Mouse (Mus musculus) intestine, embryonic 16.5 days (tissue): ENCODE data around the gene Tnrc6c. TPM values are rescaled to one million over a fixed set of nuclear protein-coding genes. Genes with fewer than 3 reads are reported as not detected.

Experiments used
- ATAC-seq: fragments of 200-750 bp; cut with Nextera tagmentation; 2 replicates; pipeline ENCODE4 v1.8.0; 2017; ENCODE audit warnings: moderate TSS enrichment, moderate library complexity
- H3K27ac ChIP-seq: fragments of 300-500 bp; sonication (generic); 2 replicates; pipeline ENCODE4 v1.5.1; 2014; ENCODE audit warnings: mild to moderate bottlenecking, low read length
- H3K27me3 ChIP-seq: fragments of 300-500 bp; sonication (generic); replicated peaks from 2 replicates; pipeline ENCODE4 v1.6.1; 2014; ENCODE audit warnings: low read length, control low read depth, mixed read lengths; ENCODE audit not compliant: control insufficient read depth, insufficient read depth
- H3K36me3 ChIP-seq: fragments of 300-500 bp; sonication (generic); 2 replicates; pipeline ENCODE4 v1.6.1; 2014; ENCODE audit warnings: low read length, control low read depth; ENCODE audit not compliant: control insufficient read depth, insufficient read depth
- H3K4me1 ChIP-seq: fragments of 300-500 bp; sonication (generic); 2 replicates; pipeline ENCODE4 v1.6.1; 2014; ENCODE audit warnings: low read length, control low read depth, mixed read lengths; ENCODE audit not compliant: control insufficient read depth, insufficient read depth
- H3K4me2 ChIP-seq: fragments of 300-500 bp; sonication (generic); 2 replicates; pipeline ENCODE4 v1.6.1; 2014; ENCODE audit warnings: low read depth, low read length, control low read depth
- H3K4me3 ChIP-seq: fragments of 300-500 bp; sonication (generic); 2 replicates; pipeline ENCODE4 v1.5.1; 2014; ENCODE audit warnings: mild to moderate bottlenecking, low read length
- H3K9ac ChIP-seq: fragments of 300-500 bp; sonication (generic); 2 replicates; pipeline ENCODE4 v1.6.1; 2014; ENCODE audit warnings: low read depth, low read length
- H3K9me3 ChIP-seq: fragments of 300-500 bp; sonication (generic); 2 replicates; pipeline ENCODE4 v1.6.1; 2016; ENCODE audit warnings: low read length, control low read depth; ENCODE audit not compliant: control insufficient read depth
- WGBS: fragments of 180-500 bp; shearing (Covaris S2); extraction: QIAGEN DNeasy Blood & Tissue Kit; methylation state at CpG from one replicate; pipeline ENCODE4 v1.1.7; 2014; 5-methylcytosine and 5-hydroxymethylcytosine counted together
- polyA plus RNA-seq: library from polyadenylated mRNA; unstranded; fragments of >200 nt; fragmentation: Nextera tagmentation; extraction: Ambion mirVana; gene quantifications from 2 replicates; pipeline ENCODE4 v1.2.1, GENCODE M21; 2015

The Tnrc6c gene
- polyA plus RNA-seq, 1 experiment from 2014 or later: 6.6 TPM

DNA sequence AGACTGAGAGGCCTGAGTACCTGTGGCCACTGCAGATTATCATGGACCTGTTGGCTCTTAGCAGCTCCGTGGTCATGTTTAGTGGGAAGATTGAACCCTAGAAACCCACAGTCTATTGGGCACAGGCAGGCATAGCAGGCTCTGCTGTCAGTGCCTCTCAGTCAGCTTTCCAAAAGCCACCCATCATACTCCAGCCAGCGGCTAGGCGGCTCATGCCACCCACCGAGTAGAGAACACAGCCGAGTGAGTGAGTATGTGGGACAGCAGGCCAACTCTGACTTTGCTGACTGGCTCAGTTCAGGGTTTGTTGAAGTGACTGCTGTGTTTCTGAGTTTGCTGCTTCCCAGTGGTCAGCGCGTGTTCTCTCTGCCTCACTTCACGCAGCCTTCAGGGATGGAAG, 88.2 kb downstream of the Tnrc6c start:
- Histone ChIP-seq H3K9me3 (no peaks in the 10 kb centered on the region), H3K4me3 (no peak overlapping the region), H3K27ac (no peak overlapping the region), H3K4me1 (no peaks in the 10 kb centered on the region), H3K27me3 (no peaks in the 10 kb centered on the region), H3K9ac (no peak overlapping the region), H3K4me2 (no peak overlapping the region), H3K36me3 (peaks cover 18% of the 10 kb centered on the region)
- 87% methylated on average over 8 of the region's 8 CpGs for WGBS
- ATAC-seq: no peak

DNA sequence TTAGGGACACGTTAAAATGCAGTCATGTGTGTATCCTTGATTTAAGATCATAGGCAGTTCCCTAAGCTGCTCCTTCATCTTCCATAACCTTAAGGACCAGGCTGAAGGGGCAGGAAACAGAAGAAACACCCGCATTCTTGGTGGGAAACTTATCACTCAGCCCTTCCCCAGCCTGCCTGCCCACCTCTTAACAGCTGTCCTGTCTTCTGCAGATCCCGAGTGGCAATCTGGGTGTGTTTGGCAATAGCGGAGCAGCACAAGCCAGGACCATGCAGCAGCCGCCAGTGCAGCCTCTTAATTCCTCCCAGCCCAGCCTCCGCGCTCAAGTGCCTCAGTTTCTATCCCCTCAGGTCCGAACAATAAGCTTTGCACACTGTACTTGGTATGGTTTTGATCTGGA, 88.6 kb downstream of the Tnrc6c start:
- peaks cover 18% of the 10 kb centered on the region for H3K36me3 ChIP-seq
- 87% methylated on average over 8 of the region's 8 CpGs for WGBS

DNA sequence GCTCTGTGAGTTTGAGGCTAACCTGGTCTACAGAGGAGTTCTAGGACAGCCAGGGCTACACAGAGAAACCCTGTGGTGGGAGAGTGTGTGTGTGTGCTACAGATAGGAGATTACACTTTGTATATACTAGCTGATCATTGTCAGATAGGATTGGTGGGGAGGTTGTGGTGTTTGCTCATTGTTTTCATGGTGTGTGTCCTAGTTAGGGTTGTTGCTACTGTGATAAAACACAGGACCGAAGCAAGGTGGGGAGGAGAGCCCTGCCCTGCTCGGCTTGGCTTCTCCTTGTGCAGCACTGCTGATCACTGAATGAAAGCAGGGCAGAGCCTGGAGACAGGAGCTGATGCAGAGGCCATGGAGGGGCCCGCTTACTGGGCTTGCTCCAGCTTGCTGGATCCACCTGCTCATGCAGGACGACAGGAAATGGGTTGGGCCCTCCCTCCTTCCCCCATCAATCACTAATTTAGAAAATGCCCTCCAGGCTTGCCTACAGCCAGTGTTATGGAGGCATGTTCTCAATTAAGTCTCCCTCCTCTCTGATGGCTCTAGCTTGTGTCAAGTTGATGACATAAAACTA, 89.5 kb downstream of the Tnrc6c start:
- ATAC-seq: no peak
- no peaks in the 10 kb centered on the region for H3K27me3 ChIP-seq
- no peak overlapping the region for H3K9ac ChIP-seq
- 68% methylated on average over 4 of the region's 4 CpGs for WGBS
- no peaks in the 10 kb centered on the region for H3K4me1 ChIP-seq
- no peak overlapping the region for H3K4me3 ChIP-seq
- no peak overlapping the region for H3K4me2 ChIP-seq
- no peaks in the 10 kb centered on the region for H3K9me3 ChIP-seq
- H3K27ac ChIP-seq: no peak overlapping the region
- H3K36me3 ChIP-seq: peaks cover 24% of the 10 kb centered on the region

More for the DNA sequence above, 88.6 kb downstream of the Tnrc6c start:
- H3K9me3 ChIP-seq: no peaks in the 10 kb centered on the region
- ATAC-seq: no peak
- no peak overlapping the region for H3K27ac ChIP-seq
- H3K4me2 ChIP-seq: no peak overlapping the region
- H3K27me3 ChIP-seq: no peaks in the 10 kb centered on the region
- H3K9ac ChIP-seq: no peak overlapping the region
- H3K4me3 ChIP-seq: no peak overlapping the region
- no peaks in the 10 kb centered on the region for H3K4me1 ChIP-seq

DNA sequence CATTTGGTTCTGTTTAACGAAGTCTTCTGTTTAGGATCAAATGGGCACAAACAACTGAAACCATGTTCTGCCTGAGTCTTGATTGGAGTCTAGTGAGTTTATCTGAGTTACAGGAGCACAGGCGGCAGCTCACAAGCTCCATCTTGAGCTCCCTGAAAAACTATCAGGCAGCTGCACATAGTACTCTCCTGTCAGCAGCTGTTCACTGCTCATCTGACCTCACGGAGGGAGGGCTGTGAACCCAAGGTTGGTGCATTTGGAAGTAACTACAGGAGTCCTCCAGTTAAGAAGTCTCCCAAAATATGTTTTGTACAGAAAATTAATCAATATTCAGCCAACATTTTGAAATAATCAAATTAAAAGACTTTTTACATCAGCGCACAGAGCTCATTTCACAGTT, 94.5 kb downstream of the Tnrc6c start:
- Histone ChIP-seq H3K27ac (no peak overlapping the region), H3K4me2 (no peak overlapping the region), H3K9ac (no peak overlapping the region), H3K4me3 (no peak overlapping the region), H3K9me3 (no peaks in the 10 kb centered on the region), H3K4me1 (no peaks in the 10 kb centered on the region), H3K27me3 (no peaks in the 10 kb centered on the region), H3K36me3 (peaks cover 36% of the 10 kb centered on the region; the same call in 1 of the 2 replicates)
- WGBS: 84% methylated on average over 4 of the region's 4 CpGs
- ATAC-seq: no peak

DNA sequence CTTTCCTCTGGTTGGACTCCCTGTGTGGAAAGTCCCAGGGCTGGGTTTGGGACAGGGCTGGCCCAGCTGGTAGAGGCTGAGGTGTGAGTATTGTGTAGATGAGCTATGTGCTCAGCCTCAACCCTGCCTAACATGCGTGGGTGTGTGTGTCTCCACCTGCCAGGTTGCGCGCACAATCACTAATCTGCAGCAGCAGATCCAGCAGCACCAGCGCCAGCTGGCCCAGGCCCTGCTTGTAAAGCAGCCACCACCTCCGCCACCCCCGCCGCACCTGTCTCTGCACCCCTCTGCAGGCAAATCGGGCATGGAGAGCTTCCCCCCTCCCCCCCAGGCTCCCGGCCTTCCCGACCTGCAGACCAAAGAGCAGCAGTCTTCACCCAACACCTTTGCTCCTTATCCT, 95.3 kb downstream of the Tnrc6c start:
- Histone ChIP-seq H3K27me3 (no peaks in the 10 kb centered on the region), H3K9ac (no peak overlapping the region), H3K4me2 (no peak overlapping the region), H3K27ac (no peak overlapping the region), H3K36me3 (peaks cover 36% of the 10 kb centered on the region; the same call in 1 of the 2 replicates), H3K4me1 (no peaks in the 10 kb centered on the region), H3K4me3 (no peak overlapping the region), H3K9me3 (no peaks in the 10 kb centered on the region)
- WGBS: 90% methylated on average over 10 of the region's 10 CpGs
- ATAC-seq: no peak

DNA sequence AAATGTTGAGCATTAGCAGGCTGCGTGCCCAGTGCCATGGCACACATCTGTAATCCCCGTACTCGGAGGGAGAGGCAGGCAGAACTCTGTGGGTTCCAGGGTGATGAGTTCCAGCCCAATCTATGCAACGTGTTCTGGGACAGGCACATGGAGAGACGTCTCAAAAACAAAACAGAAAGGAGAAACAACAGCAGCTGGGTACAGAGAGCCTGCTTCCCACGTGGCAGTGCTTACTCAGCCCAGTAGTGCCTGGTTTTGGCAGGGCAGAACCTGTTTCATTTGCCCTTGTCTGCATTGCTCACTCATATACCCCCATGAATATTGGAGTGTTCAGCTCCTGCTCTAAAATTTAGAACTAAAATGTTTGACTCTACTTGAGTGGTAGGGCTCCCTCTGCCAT, 97.5 kb downstream of the Tnrc6c start:
- no peak overlapping the region for H3K4me3 ChIP-seq
- H3K4me2 ChIP-seq: no peak overlapping the region
- no peaks in the 10 kb centered on the region for H3K27me3 ChIP-seq
- no peaks in the 10 kb centered on the region for H3K9me3 ChIP-seq
- H3K9ac ChIP-seq: no peak overlapping the region
- H3K27ac ChIP-seq: no peak overlapping the region
- 86% methylated on average over 6 of the region's 6 CpGs for WGBS
- H3K36me3 ChIP-seq: peaks cover 38% of the 10 kb centered on the region; the same call in 1 of the 2 replicates
- ATAC-seq: no peak
- no peaks in the 10 kb centered on the region for H3K4me1 ChIP-seq

DNA sequence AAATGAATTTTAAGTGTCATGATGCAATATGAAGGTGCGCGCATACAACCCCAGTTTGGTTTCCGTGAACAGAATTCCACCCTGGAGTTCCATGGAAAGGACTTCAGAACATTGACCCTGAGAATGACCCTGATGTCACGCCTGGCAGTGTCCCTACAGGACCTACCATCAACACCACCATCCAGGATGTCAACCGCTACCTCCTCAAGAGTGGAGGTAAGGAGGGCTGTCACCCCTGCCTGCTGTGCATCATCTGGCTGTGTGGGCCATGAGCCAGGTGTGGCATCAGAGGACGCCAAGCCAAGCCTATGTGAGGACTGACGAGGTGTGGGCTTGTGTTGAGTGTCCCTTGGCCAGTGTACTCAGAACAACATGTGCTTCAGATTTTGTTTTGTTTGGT, 101.8 kb downstream of the Tnrc6c start:
- H3K9ac ChIP-seq: no peak overlapping the region
- H3K9me3 ChIP-seq: no peaks in the 10 kb centered on the region
- ATAC-seq: no peak
- no peak overlapping the region for H3K4me2 ChIP-seq
- H3K36me3 ChIP-seq: peaks cover 43% of the 10 kb centered on the region
- H3K4me1 ChIP-seq: no peaks in the 10 kb centered on the region
- no peaks in the 10 kb centered on the region for H3K27me3 ChIP-seq
- H3K27ac ChIP-seq: no peak overlapping the region
- 97% methylated on average over 7 of the region's 7 CpGs for WGBS
- H3K4me3 ChIP-seq: no peak overlapping the region

DNA sequence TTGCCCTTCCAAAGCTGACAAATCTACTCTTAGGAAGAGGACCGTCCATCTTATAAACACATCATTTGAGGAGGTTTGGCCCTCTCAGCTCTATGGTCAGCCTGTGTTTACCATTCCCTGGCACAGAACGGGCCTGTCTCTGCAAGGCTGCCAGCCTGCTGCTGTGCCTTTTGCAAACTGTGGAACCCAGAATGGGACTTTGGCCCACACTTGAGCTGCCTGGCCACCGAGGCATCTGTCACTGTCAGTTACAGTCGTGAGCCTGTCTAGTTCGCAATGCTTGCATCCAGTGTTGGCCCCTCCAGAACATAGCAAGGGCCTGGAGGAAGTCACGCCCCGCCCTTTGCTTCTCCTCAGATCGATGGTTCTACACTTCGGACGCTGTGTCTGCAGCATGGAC, 105.2 kb downstream of the Tnrc6c start:
- no peaks in the 10 kb centered on the region for H3K27me3 ChIP-seq
- 87% methylated on average over 10 of the region's 10 CpGs for WGBS
- peaks cover 33% of the 10 kb centered on the region for H3K36me3 ChIP-seq
- no peak overlapping the region for H3K27ac ChIP-seq
- no peaks in the 10 kb centered on the region for H3K4me1 ChIP-seq
- no peak overlapping the region for H3K4me2 ChIP-seq
- no peak for ATAC-seq
- H3K9me3 ChIP-seq: no peaks in the 10 kb centered on the region
- H3K4me3 ChIP-seq: no peak overlapping the region
- H3K9ac ChIP-seq: no peak overlapping the region

DNA sequence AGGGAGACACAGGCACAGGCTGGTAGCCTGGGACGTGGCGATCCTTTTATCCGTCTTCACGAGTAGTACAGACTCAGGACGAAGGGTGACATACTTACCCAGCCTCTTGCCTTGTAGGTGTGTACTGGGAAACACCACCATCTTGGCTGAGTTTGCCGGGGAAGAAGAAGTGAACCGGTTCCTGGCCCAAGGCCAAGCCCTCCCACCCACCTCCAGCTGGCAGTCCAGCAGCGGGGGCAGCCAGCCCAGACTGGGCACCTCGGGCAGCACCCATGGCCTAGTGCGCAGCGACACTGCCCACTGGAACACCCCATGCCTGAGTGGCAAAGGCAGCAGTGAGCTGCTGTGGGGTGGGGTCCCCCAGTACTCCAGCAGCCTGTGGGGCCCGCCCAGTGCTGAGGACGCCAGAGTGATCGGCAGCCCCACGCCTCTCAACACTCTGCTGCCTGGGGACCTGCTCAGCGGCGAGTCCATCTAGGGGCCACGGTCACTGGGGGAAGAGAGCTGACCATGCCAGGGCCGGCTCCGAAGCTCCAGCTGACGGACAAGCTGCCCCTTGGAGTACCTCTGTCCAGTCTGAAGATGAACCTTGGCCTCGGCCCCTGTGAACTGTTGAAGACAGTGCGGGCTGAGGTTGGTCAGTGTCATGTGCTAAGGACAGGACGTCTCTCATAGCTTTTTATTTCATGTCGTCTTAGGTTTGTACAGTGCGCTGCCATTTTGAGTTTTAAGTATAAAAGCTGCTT, 106.5 kb downstream of the Tnrc6c start:
- ATAC-seq: peak; percentile 23; the same call in 1 of the 2 replicates
- H3K36me3 ChIP-seq: peaks cover 37% of the 10 kb centered on the region

More for the DNA sequence above, 106.5 kb downstream of the Tnrc6c start:
- Histone ChIP-seq H3K4me3 (no peak overlapping the region), H3K9ac (no peak overlapping the region), H3K4me2 (no peak overlapping the region), H3K4me1 (no peaks in the 10 kb centered on the region), H3K27me3 (no peaks in the 10 kb centered on the region), H3K27ac (no peak overlapping the region), H3K9me3 (no peaks in the 10 kb centered on the region)
- WGBS: 90% methylated on average over 26 of the region's 26 CpGs
